Comparison of ENCODE assay signal across 16 mouse cellular contexts in the genomic region with DNA sequence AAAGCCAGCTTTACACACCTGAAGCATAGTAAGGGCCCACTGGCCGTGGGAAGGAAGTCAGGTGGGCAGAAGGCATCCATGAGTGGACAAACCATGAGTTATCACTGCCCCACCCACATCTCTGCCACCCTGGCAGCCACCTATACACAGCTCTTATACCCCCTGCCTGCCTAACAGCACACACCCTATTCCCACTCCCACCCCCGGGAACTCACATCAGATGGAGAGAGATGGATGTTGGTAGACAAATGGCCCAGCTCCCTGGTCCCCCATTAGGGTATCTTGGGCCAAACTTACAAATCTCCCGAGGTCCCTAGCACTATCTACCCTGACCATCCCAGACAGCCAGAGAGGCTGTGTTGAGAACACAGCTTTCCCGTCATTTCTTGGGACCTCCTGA. TPM values are rescaled to one million over a fixed set of nuclear protein-coding genes. Genes with fewer than 3 reads are reported as not detected.
"Had no signal": no experiment of that assay in that cellular context is flagged by ENCODE, and none has a peak within 500 bp of the region (broad histone marks: within the 10 kb centered on the region; RNA-seq: fewer than 3 reads in every experiment).

No protein-coding gene starts in this region.

- H3K27me3 ChIP-seq: stomach, embryonic 15.5 days had no signal

- DNase-seq: right cerebral cortex, adult 18-20 months; right cerebral cortex, postnatal 14 days; right cerebral cortex, postnatal 25 days; right cerebral cortex, postnatal 4 days; spleen, adult 18-20 months; thymus, adult 18-20 months; thymus, adult 2 months; thymus, postnatal 14 days; thymus, postnatal 25 days; thymus, postnatal 36 days; thymus, postnatal 4 days had no signal

- H3K4me3 ChIP-seq: neural tube, embryonic 13.5 days; neural tube, embryonic 15.5 days; stomach, embryonic 15.5 days had no signal

- H3K9me3 ChIP-seq: neural tube, embryonic 13.5 days; neural tube, embryonic 15.5 days; stomach, embryonic 15.5 days had no signal

- H3K36me3 ChIP-seq: neural tube, embryonic 13.5 days; neural tube, embryonic 15.5 days; stomach, embryonic 15.5 days had no signal

- H3K27ac ChIP-seq: neural tube, embryonic 13.5 days; neural tube, embryonic 15.5 days; stomach, embryonic 15.5 days; stomach, postnatal 0 days had no signal

RNA-seq across cellular contexts. Expression of a gene that starts 17.9 kb away (rescaled TPM):
- total RNA-seq: neutrophil, adult 5-6 weeks had no signal
